Mouse (Mus musculus): Measurements from ENCODE around the gene Sass6. TPM values are rescaled to one million over a fixed set of nuclear protein-coding genes. Genes with fewer than 3 reads are reported as not detected.
A peak's percentile ranks its signal among the peaks of the same experiment; 100 is the strongest.

Sass6 gene
- polyA plus RNA-seq, 2 experiments, result 11.6 to 15.7 TPM

- WGBS, result 79% methylated on average over 7 of the region's 7 CpGs
- H3K27me3 ChIP-seq (ENCODE audit: control insufficient read depth, insufficient read depth, low read length), result no peaks in the 10 kb centered on the region
- DNase-seq (ENCODE audit: low spot score) (no peak), ATAC-seq (ENCODE audit: low FRiP score, low read depth) (no peak)
- H3K36me3 ChIP-seq (ENCODE audit: control insufficient read depth, insufficient read depth, low read length), result no peaks in the 10 kb centered on the region
- no peak overlapping the region for H3K4me2 ChIP-seq (replicated peaks; ENCODE audit: low read depth, low read length, severe bottlenecking)
- H3K9me3 ChIP-seq (ENCODE audit: control insufficient read depth, low read length), result no peaks in the 10 kb centered on the region
- no peak overlapping the region for H3K4me3 ChIP-seq (replicated peaks; ENCODE audit: low read length)
- TF ChIP-seq POLR2A (IDR thresholded peaks at IDR 0.05; ENCODE audit: borderline replicate concordance, extremely low read depth, insufficient read depth, insufficient read length), result no peak
- no peaks in the 10 kb centered on the region for H3K4me1 ChIP-seq (ENCODE audit: control insufficient read depth, insufficient read depth, low read length)
- no peak overlapping the region for H3K9ac ChIP-seq (ENCODE audit: low read depth, low read length, severe bottlenecking)
- H3K27ac ChIP-seq (replicated peaks; ENCODE audit: low read depth, low read length), result no peak overlapping the region
Observed at GRCm38 (mm10) chr3:116563095-116563492, 31.7 kb upstream of the Sass6 start.

- H3K4me1 ChIP-seq (ENCODE audit: control insufficient read depth, insufficient read depth, low read length), result no peaks in the 10 kb centered on the region
- H3K9me3 ChIP-seq (ENCODE audit: control insufficient read depth, low read length), result no peaks in the 10 kb centered on the region
- no peak for DNase-seq (ENCODE audit: low spot score)
- no peak for TF ChIP-seq POLR2A (IDR thresholded peaks at IDR 0.05; ENCODE audit: borderline replicate concordance, extremely low read depth, insufficient read depth, insufficient read length)
- H3K27ac ChIP-seq (replicated peaks; ENCODE audit: low read depth, low read length), result no peak overlapping the region
- no peak overlapping the region for H3K4me3 ChIP-seq (replicated peaks; ENCODE audit: low read length)
- no peak overlapping the region for H3K9ac ChIP-seq (ENCODE audit: low read depth, low read length, severe bottlenecking)
- H3K27me3 ChIP-seq (ENCODE audit: control insufficient read depth, insufficient read depth, low read length), result no peaks in the 10 kb centered on the region
- ATAC-seq (ENCODE audit: low FRiP score, low read depth), result no peak
- 83% methylated on average over 2 of the region's 2 CpGs for WGBS
- H3K4me2 ChIP-seq (replicated peaks; ENCODE audit: low read depth, low read length, severe bottlenecking), result no peak overlapping the region
- H3K36me3 ChIP-seq (ENCODE audit: control insufficient read depth, insufficient read depth, low read length), result no peaks in the 10 kb centered on the region
Observed at GRCm38 (mm10) chr3:116570628-116571027, 24.2 kb upstream of the Sass6 start.

- no peak overlapping the region for H3K4me3 ChIP-seq (replicated peaks; ENCODE audit: low read length)
- H3K27ac ChIP-seq (replicated peaks; ENCODE audit: low read depth, low read length), result no peak overlapping the region
- peaks cover 21% of the 10 kb centered on the region for H3K36me3 ChIP-seq (ENCODE audit: control insufficient read depth, insufficient read depth, low read length)
- no peaks in the 10 kb centered on the region for H3K9me3 ChIP-seq (ENCODE audit: control insufficient read depth, low read length)
- ATAC-seq (ENCODE audit: low FRiP score, low read depth), result no peak
- H3K4me2 ChIP-seq (replicated peaks; ENCODE audit: low read depth, low read length, severe bottlenecking), result no peak overlapping the region
- TF ChIP-seq POLR2A (IDR thresholded peaks at IDR 0.05; ENCODE audit: borderline replicate concordance, extremely low read depth, insufficient read depth, insufficient read length), result no peak
- 58% methylated on average over 3 of the region's 3 CpGs for WGBS
- no peaks in the 10 kb centered on the region for H3K4me1 ChIP-seq (ENCODE audit: control insufficient read depth, insufficient read depth, low read length)
- H3K27me3 ChIP-seq (ENCODE audit: control insufficient read depth, insufficient read depth, low read length), result no peaks in the 10 kb centered on the region
- H3K9ac ChIP-seq (ENCODE audit: low read depth, low read length, severe bottlenecking), result no peak overlapping the region
- no peak for DNase-seq (ENCODE audit: low spot score)
Observed at GRCm38 (mm10) chr3:116577286-116577685, 17.5 kb upstream of the Sass6 start.

- no peak for TF ChIP-seq POLR2A (IDR thresholded peaks at IDR 0.05; ENCODE audit: borderline replicate concordance, extremely low read depth, insufficient read depth, insufficient read length)
- Histone ChIP-seq H3K4me1 (ENCODE audit: control insufficient read depth, insufficient read depth, low read length) (no peaks in the 10 kb centered on the region), H3K4me3 (replicated peaks; ENCODE audit: low read length) (no peak overlapping the region), H3K36me3 (ENCODE audit: control insufficient read depth, insufficient read depth, low read length) (peaks cover 63% of the 10 kb centered on the region), H3K27ac (replicated peaks; ENCODE audit: low read depth, low read length) (no peak overlapping the region), H3K9ac (ENCODE audit: low read depth, low read length, severe bottlenecking) (no peak overlapping the region), H3K9me3 (ENCODE audit: control insufficient read depth, low read length) (no peaks in the 10 kb centered on the region), H3K27me3 (ENCODE audit: control insufficient read depth, insufficient read depth, low read length) (no peaks in the 10 kb centered on the region), H3K4me2 (replicated peaks; ENCODE audit: low read depth, low read length, severe bottlenecking) (no peak overlapping the region)
- 95% methylated on average over 9 of the region's 9 CpGs for WGBS
- DNase-seq (ENCODE audit: low spot score) (no peak), ATAC-seq (ENCODE audit: low FRiP score, low read depth) (no peak)
Observed at GRCm38 (mm10) chr3:116582201-116582600, 12.6 kb upstream of the Sass6 start.

GRCm38 (mm10) chr3:116594076-116594727 is 580 bp upstream of the Sass6 start:
- Histone ChIP-seq H3K9me3 (ENCODE audit: control insufficient read depth, low read length) (no peaks in the 10 kb centered on the region), H3K36me3 (ENCODE audit: control insufficient read depth, insufficient read depth, low read length) (peaks cover 27% of the 10 kb centered on the region), H3K4me2 (replicated peaks; ENCODE audit: low read depth, low read length, severe bottlenecking) (peak overlapping the region; percentile 48), H3K9ac (ENCODE audit: low read depth, low read length, severe bottlenecking) (peak overlapping the region; percentile 65), H3K27me3 (ENCODE audit: control insufficient read depth, insufficient read depth, low read length) (no peaks in the 10 kb centered on the region), H3K4me3 (replicated peaks; ENCODE audit: low read length) (peak overlapping the region; percentile 66), H3K27ac (replicated peaks; ENCODE audit: low read depth, low read length) (peak overlapping the region; percentile 79), H3K4me1 (ENCODE audit: control insufficient read depth, insufficient read depth, low read length) (0 out of 2 replicates have a peak, but pooled peaks cover 2% of the 10 kb centered on the region)
- peak; percentile 64 for ATAC-seq (ENCODE audit: low FRiP score, low read depth)
- 1% methylated on average over 22 of the region's 22 CpGs for WGBS
- peak; percentile 58 for DNase-seq (ENCODE audit: low spot score)
- TF ChIP-seq POLR2A (IDR thresholded peaks at IDR 0.05; ENCODE audit: borderline replicate concordance, extremely low read depth, insufficient read depth, insufficient read length), result no peak
